ENCODE assay signal across 30 mouse cellular contexts in the genomic region with DNA sequence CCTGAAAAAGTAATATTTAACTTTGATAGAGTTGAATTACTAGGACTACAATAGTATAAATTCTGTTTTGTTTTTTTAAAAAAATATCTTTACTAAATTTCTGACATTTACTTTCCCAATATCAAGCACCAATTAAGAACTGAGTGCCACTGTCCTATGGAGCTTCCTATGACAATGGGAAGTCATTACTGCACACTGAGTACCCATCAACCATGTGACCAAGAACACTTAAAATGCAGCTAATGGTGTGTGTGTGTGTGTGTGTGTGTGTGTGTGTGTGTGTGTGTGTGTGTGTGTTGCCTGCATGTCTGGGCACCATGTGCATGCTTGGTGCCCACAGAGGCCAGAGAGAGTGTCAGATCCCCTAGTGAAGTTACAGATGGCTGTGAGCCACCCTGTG. TPM values are rescaled to one million over a fixed set of nuclear protein-coding genes. Genes with fewer than 3 reads are reported as not detected.
DNase-seq lines count a peak whose midpoint lies in the region; ATAC-seq lines count a peak whose summit lies in the region.
"Had no signal": no experiment of that assay in that cellular context is flagged by ENCODE, and none has a peak within 500 bp of the region (broad histone marks: within the 10 kb centered on the region; RNA-seq: fewer than 3 reads in every experiment).

No protein-coding gene starts in this region.

- H3K4me1 ChIP-seq in forebrain, embryonic 15.5 days: peaks cover 18% of the 10 kb centered on the region
- no peaks in the 10 kb centered on the region for H3K4me1 ChIP-seq in forebrain, embryonic 14.5 days (ENCODE audit: control insufficient read depth, insufficient read depth, low read length)
- H3K4me1 ChIP-seq in hindbrain, embryonic 14.5 days (replicated peaks; ENCODE audit: control insufficient read depth, insufficient read depth, low read length): 0 out of 2 replicates have a peak, but pooled peaks cover 3% of the 10 kb centered on the region
- H3K4me1 ChIP-seq in hindbrain, embryonic 16.5 days (ENCODE audit: control insufficient read depth, insufficient read depth, low read depth, low read length): peaks cover 8% of the 10 kb centered on the region
- 0 out of 2 replicates have a peak, but pooled peaks cover 4% of the 10 kb centered on the region for H3K4me1 ChIP-seq in neural tube, embryonic 14.5 days (ENCODE audit: control insufficient read depth, insufficient read depth, low read length)
- peaks cover 24% of the 10 kb centered on the region for H3K4me1 ChIP-seq in neural tube, embryonic 15.5 days

- H3K27ac ChIP-seq in forebrain, embryonic 15.5 days (replicated peaks): no peak overlapping the region
- H3K27ac ChIP-seq in forebrain, embryonic 14.5 days (ENCODE audit: low read depth, low read length): no peak overlapping the region
- no peak overlapping the region for H3K27ac ChIP-seq in hindbrain, embryonic 14.5 days
- no peak overlapping the region for H3K27ac ChIP-seq in hindbrain, embryonic 16.5 days (ENCODE audit: low read depth, low read length)
- no peak overlapping the region for H3K27ac ChIP-seq in neural tube, embryonic 14.5 days (ENCODE audit: low read depth, low read length)
- H3K27ac ChIP-seq in neural tube, embryonic 15.5 days (replicated peaks): no peak overlapping the region
- H3K27ac ChIP-seq in macrophage: peak overlapping the region; percentile 19
- H3K27ac ChIP-seq: embryonic facial prominence, embryonic 10.5 days; embryonic facial prominence, embryonic 15.5 days; left cerebral cortex, adult 2 months; limb, embryonic 12.5 days; liver, embryonic 13.5 days; midbrain, embryonic 12.5 days; neural tube, embryonic 13.5 days; stomach, postnatal 0 days had no signal

- no peak overlapping the region for H3K9ac ChIP-seq in forebrain, embryonic 15.5 days (replicated peaks)
- H3K9ac ChIP-seq in forebrain, embryonic 14.5 days (ENCODE audit: low read length): no peak overlapping the region
- no peak overlapping the region for H3K9ac ChIP-seq in hindbrain, embryonic 14.5 days
- H3K9ac ChIP-seq in hindbrain, embryonic 16.5 days (ENCODE audit: low read depth, low read length): no peak overlapping the region
- no peak overlapping the region for H3K9ac ChIP-seq in neural tube, embryonic 14.5 days (replicated peaks; ENCODE audit: low read depth, low read length)
- H3K9ac ChIP-seq in neural tube, embryonic 15.5 days (replicated peaks): no peak overlapping the region
- H3K9ac ChIP-seq: embryonic facial prominence, embryonic 15.5 days; heart, embryonic 12.5 days; limb, embryonic 12.5 days; liver, embryonic 13.5 days; midbrain, embryonic 12.5 days; neural tube, embryonic 13.5 days had no signal

- no peaks in the 10 kb centered on the region for H3K9me3 ChIP-seq in forebrain, embryonic 15.5 days
- no peaks in the 10 kb centered on the region for H3K9me3 ChIP-seq in forebrain, embryonic 14.5 days (replicated peaks; ENCODE audit: control insufficient read depth, low read length)
- H3K9me3 ChIP-seq in hindbrain, embryonic 14.5 days (ENCODE audit: control insufficient read depth, low read length): no peaks in the 10 kb centered on the region
- no peaks in the 10 kb centered on the region for H3K9me3 ChIP-seq in hindbrain, embryonic 16.5 days (ENCODE audit: control insufficient read depth, low read length)
- H3K9me3 ChIP-seq in neural tube, embryonic 14.5 days (ENCODE audit: control insufficient read depth, low read length): no peaks in the 10 kb centered on the region
- H3K9me3 ChIP-seq in neural tube, embryonic 15.5 days (replicated peaks): no peaks in the 10 kb centered on the region
- H3K9me3 ChIP-seq: embryonic facial prominence, embryonic 10.5 days; embryonic facial prominence, embryonic 15.5 days; heart, embryonic 12.5 days; limb, embryonic 12.5 days; liver, embryonic 13.5 days; midbrain, embryonic 12.5 days; neural tube, embryonic 13.5 days had no signal

- no peak for DNase-seq in forebrain, embryonic 14.5 days (ENCODE audit: low spot score)
- DNase-seq in hindbrain, embryonic 14.5 days (ENCODE audit: low spot score): no peak
- no peak for DNase-seq in right cerebral cortex, adult 18-20 months
- DNase-seq: adrenal gland, postnatal 25 days; cerebellum, adult 18-20 months; cerebellum, postnatal 25 days; gastrocnemius, postnatal 25 days; heart, adult 18-20 months; heart, postnatal 4 days; kidney, adult 11 months; kidney, postnatal 14 days; liver, embryonic 13.5 days; lung, adult 2 months; lung, postnatal 14 days; right cerebral cortex, postnatal 4 days; thymus, adult 18-20 months; thymus, postnatal 25 days had no signal

- H3K4me3 ChIP-seq in forebrain, embryonic 15.5 days: no peak overlapping the region
- H3K4me3 ChIP-seq in forebrain, embryonic 14.5 days (ENCODE audit: low read depth, low read length): no peak overlapping the region
- H3K4me3 ChIP-seq in hindbrain, embryonic 14.5 days (replicated peaks; ENCODE audit: low read length): no peak overlapping the region
- no peak overlapping the region for H3K4me3 ChIP-seq in hindbrain, embryonic 16.5 days (ENCODE audit: low read length)
- no peak overlapping the region for H3K4me3 ChIP-seq in neural tube, embryonic 14.5 days (ENCODE audit: low read depth, low read length)
- no peak overlapping the region for H3K4me3 ChIP-seq in neural tube, embryonic 15.5 days (replicated peaks)
- no peak overlapping the region for H3K4me3 ChIP-seq in macrophage (ENCODE audit: inconsistent target)
- H3K4me3 ChIP-seq: embryonic facial prominence, embryonic 10.5 days; embryonic facial prominence, embryonic 15.5 days; heart, embryonic 12.5 days; left cerebral cortex, adult 2 months; limb, embryonic 12.5 days; liver, embryonic 13.5 days; midbrain, embryonic 12.5 days; neural tube, embryonic 13.5 days had no signal

- no peaks in the 10 kb centered on the region for H3K36me3 ChIP-seq in forebrain, embryonic 15.5 days
- 0 out of 2 replicates have a peak, but pooled peaks cover 6% of the 10 kb centered on the region for H3K36me3 ChIP-seq in forebrain, embryonic 14.5 days (ENCODE audit: control insufficient read depth, insufficient read depth, low read length)
- peaks cover 9% of the 10 kb centered on the region; the same call in 1 of the 2 replicates for H3K36me3 ChIP-seq in hindbrain, embryonic 14.5 days (replicated peaks; ENCODE audit: control insufficient read depth, insufficient read depth)
- no peaks in the 10 kb centered on the region for H3K36me3 ChIP-seq in hindbrain, embryonic 16.5 days (ENCODE audit: control insufficient read depth, insufficient read depth, low read length)
- H3K36me3 ChIP-seq in neural tube, embryonic 14.5 days (ENCODE audit: control insufficient read depth, insufficient read depth, low read length): no peaks in the 10 kb centered on the region
- H3K36me3 ChIP-seq in neural tube, embryonic 15.5 days: no peaks in the 10 kb centered on the region
- H3K36me3 ChIP-seq in macrophage (ENCODE audit: inconsistent target): no peaks in the 10 kb centered on the region
- H3K36me3 ChIP-seq: embryonic facial prominence, embryonic 15.5 days had no signal

- no peaks in the 10 kb centered on the region for H3K27me3 ChIP-seq in forebrain, embryonic 15.5 days
- no peaks in the 10 kb centered on the region for H3K27me3 ChIP-seq in forebrain, embryonic 14.5 days (replicated peaks; ENCODE audit: control insufficient read depth, insufficient read depth, low read length)
- no peaks in the 10 kb centered on the region for H3K27me3 ChIP-seq in hindbrain, embryonic 14.5 days (ENCODE audit: control insufficient read depth, insufficient read depth, low read length)
- H3K27me3 ChIP-seq in hindbrain, embryonic 16.5 days (replicated peaks; ENCODE audit: control insufficient read depth, insufficient read depth, low read length): no peaks in the 10 kb centered on the region
- no peaks in the 10 kb centered on the region for H3K27me3 ChIP-seq in neural tube, embryonic 14.5 days (ENCODE audit: control insufficient read depth, insufficient read depth, low read length)
- no peaks in the 10 kb centered on the region for H3K27me3 ChIP-seq in neural tube, embryonic 15.5 days (replicated peaks)
- H3K27me3 ChIP-seq: embryonic facial prominence, embryonic 15.5 days; heart, embryonic 12.5 days; limb, embryonic 12.5 days; liver, embryonic 13.5 days; midbrain, embryonic 12.5 days; neural tube, embryonic 13.5 days had no signal

- H3K4me2 ChIP-seq in forebrain, embryonic 15.5 days (replicated peaks): no peak overlapping the region
- no peak overlapping the region for H3K4me2 ChIP-seq in forebrain, embryonic 14.5 days (ENCODE audit: low read length)
- no peak overlapping the region for H3K4me2 ChIP-seq in hindbrain, embryonic 14.5 days (replicated peaks)
- no peak overlapping the region for H3K4me2 ChIP-seq in hindbrain, embryonic 16.5 days (ENCODE audit: low read length)
- no peak overlapping the region for H3K4me2 ChIP-seq in neural tube, embryonic 14.5 days (ENCODE audit: low read depth, low read length)
- H3K4me2 ChIP-seq in neural tube, embryonic 15.5 days: no peak overlapping the region
- H3K4me2 ChIP-seq: embryonic facial prominence, embryonic 15.5 days; heart, embryonic 12.5 days; limb, embryonic 12.5 days; liver, embryonic 13.5 days; midbrain, embryonic 12.5 days; neural tube, embryonic 13.5 days had no signal

- peaks cover 95% of the 10 kb centered on the region for H3K79me2 ChIP-seq in macrophage (ENCODE audit: inconsistent target)

- peak; percentile 57; the same call in 1 of the 2 replicates for ATAC-seq in forebrain, embryonic 15.5 days (replicated peaks)
- ATAC-seq in forebrain, embryonic 14.5 days: no peak
- peak; percentile 49; the same call in 1 of the 2 replicates for ATAC-seq in hindbrain, embryonic 14.5 days (ENCODE audit: low FRiP score)
- ATAC-seq in hindbrain, embryonic 16.5 days: no peak
- ATAC-seq in neural tube, embryonic 14.5 days (ENCODE audit: low read depth): 0 out of 2 replicates have a peak, but pooled peaks have one; percentile 12
- no peak for ATAC-seq in neural tube, embryonic 15.5 days (ENCODE audit: low FRiP score)

RNA-seq across cellular contexts. Expression of gene Lrp6, which starts 23.2 kb away (rescaled TPM):
- polyA plus RNA-seq in forebrain, embryonic 15.5 days (2015; fragmentation: Nextera tagmentation; extraction: Ambion mirVana): 20.4 and 23.2 TPM in 2 replicates
- 20.9 TPM in 2 replicates for polyA plus RNA-seq in forebrain, embryonic 14.5 days (2014; fragmentation: Nextera tagmentation; extraction: Ambion mirVana)
- 21.5 and 22.3 TPM in 2 replicates for polyA plus RNA-seq in hindbrain, embryonic 14.5 days (2014; fragmentation: Nextera tagmentation; extraction: Ambion mirVana)
- 12.6 and 15.4 TPM in 2 replicates for polyA plus RNA-seq in hindbrain, embryonic 16.5 days (2015; fragmentation: Nextera tagmentation; extraction: Ambion mirVana)
- 19.7 and 25.4 TPM in 2 replicates for polyA plus RNA-seq in neural tube, embryonic 14.5 days (2014; fragmentation: Nextera tagmentation; extraction: Ambion mirVana)
- polyA plus RNA-seq in neural tube, embryonic 15.5 days (2015; fragmentation: Nextera tagmentation; extraction: Ambion mirVana): 14.6 and 17.9 TPM in 2 replicates
- 100 to 1,000 TPM in 15 of 26 experiments, 10 to 100 TPM in 11; 15.9 to 238 (median 128) TPM for total RNA-seq in macrophage (2018; cell fraction: chromatin; rRNA removed)
- 100 to 1,000 TPM in 9 of 26 experiments, 10 to 100 TPM in 17; 25.0 to 143 (median 66.5) TPM for total RNA-seq in macrophage (2018; cell fraction: cytosol; rRNA removed)
- total RNA-seq in macrophage (2018; cell fraction: nucleus; rRNA removed): 100 to 1,000 TPM in 16 of 26 experiments, 10 to 100 TPM in 10; 37.2 to 288 (median 110) TPM
- polyA plus RNA-seq in macrophage (2018): 39.1 to 57.6 TPM (median 52.8 TPM) in 3 replicates

Comparison
In these comparisons a context has a peak if more than half of its experiments do, and no peak if none do; other contexts are left out.
1. ATAC-seq: peak in forebrain, embryonic 15.5 days (single experiment), hindbrain, embryonic 14.5 days (single experiment) and neural tube, embryonic 14.5 days (single experiment); none in forebrain, embryonic 14.5 days (single experiment), hindbrain, embryonic 16.5 days (single experiment) and neural tube, embryonic 15.5 days (single experiment).